Mouse (Mus musculus) monocyte, adult 2 months (primary cell): ENCODE results near the gene Kcnt2.

Source experiments
- DNase-seq, 2 experiments: peaks; one replicate each; pipeline ENCODE4 v3.0.0; 2022; ENCODE audit warnings: low spot score in 2 of 2, low read depth in 1 of 2

Gene Kcnt2

GRCm38 (mm10) chr1:140373532-140373931 lies 127.6 kb downstream of the Kcnt2 start:
- DNase-seq = no peak

- no peak for DNase-seq
Observed at GRCm38 (mm10) chr1:140378791-140379190, 132.8 kb downstream of the Kcnt2 start.

- DNase-seq = no peak
Observed at GRCm38 (mm10) chr1:140379526-140379925, 133.6 kb downstream of the Kcnt2 start.

GRCm38 (mm10) chr1:140381093-140381492 lies 135.1 kb downstream of the Kcnt2 start:
- no peak for DNase-seq

- DNase-seq = no peak
Observed at GRCm38 (mm10) chr1:140390301-140390700, 144.3 kb downstream of the Kcnt2 start.

- no peak for DNase-seq
Observed at GRCm38 (mm10) chr1:140397756-140398155, 151.8 kb downstream of the Kcnt2 start.

GRCm38 (mm10) chr1:140406631-140407288 lies 160.8 kb downstream of the Kcnt2 start:
- DNase-seq = no peak

GRCm38 (mm10) chr1:140415761-140416160 lies 169.8 kb downstream of the Kcnt2 start:
- DNase-seq = no peak

GRCm38 (mm10) chr1:140422954-140423353 lies 177.0 kb downstream of the Kcnt2 start:
- DNase-seq = no peak

- DNase-seq = no peak
Observed at GRCm38 (mm10) chr1:140429284-140429850, 183.4 kb downstream of the Kcnt2 start.

- DNase-seq = no peak
Observed at GRCm38 (mm10) chr1:140432039-140432438, 186.1 kb downstream of the Kcnt2 start.

GRCm38 (mm10) chr1:140434791-140435190 lies 188.8 kb downstream of the Kcnt2 start:
- no peak for DNase-seq

GRCm38 (mm10) chr1:140438176-140438575 lies 192.2 kb downstream of the Kcnt2 start:
- DNase-seq = no peak

GRCm38 (mm10) chr1:140443904-140444303 lies 197.9 kb downstream of the Kcnt2 start:
- no peak for DNase-seq

- DNase-seq = no peak
Observed at GRCm38 (mm10) chr1:140444394-140444793, 198.4 kb downstream of the Kcnt2 start.

GRCm38 (mm10) chr1:140451461-140451860 lies 205.5 kb downstream of the Kcnt2 start:
- no peak for DNase-seq

GRCm38 (mm10) chr1:140451924-140452323 lies 206.0 kb downstream of the Kcnt2 start:
- no peak for DNase-seq

- no peak for DNase-seq
Observed at GRCm38 (mm10) chr1:140455903-140456302, 209.9 kb downstream of the Kcnt2 start.

- no peak for DNase-seq
Observed at GRCm38 (mm10) chr1:140456873-140457272, 210.9 kb downstream of the Kcnt2 start.

- no peak for DNase-seq
Observed at GRCm38 (mm10) chr1:140468315-140468714, 222.4 kb downstream of the Kcnt2 start.

- DNase-seq = no peak
Observed at GRCm38 (mm10) chr1:140469586-140469985, 223.6 kb downstream of the Kcnt2 start.

- DNase-seq = no peak
Observed at GRCm38 (mm10) chr1:140476921-140477320, 231.0 kb downstream of the Kcnt2 start.

GRCm38 (mm10) chr1:140484016-140484415 lies 238.1 kb downstream of the Kcnt2 start:
- DNase-seq = no peak
